Mouse (Mus musculus): ENCODE measurements around the gene Prepl. TPM values are rescaled to one million over a fixed set of nuclear protein-coding genes. Genes with fewer than 3 reads are reported as not detected.

The Prepl gene
- polyA plus RNA-seq, 1 experiment from 2014 or later: 83.7 TPM

GRCm38 (mm10) chr17:85038311-85038710, 51.7 kb downstream of the Prepl start:
- Histone ChIP-seq H3K4me3 (ENCODE audit: low read depth, low read length) (no peak overlapping the region), H3K9ac (ENCODE audit: low read length) (no peak overlapping the region), H3K4me1 (ENCODE audit: control insufficient read depth, insufficient read depth, low read length) (no peaks in the 10 kb centered on the region), H3K9me3 (replicated peaks; ENCODE audit: control insufficient read depth, low read length) (no peaks in the 10 kb centered on the region), H3K4me2 (ENCODE audit: low read length) (no peak overlapping the region), H3K27me3 (replicated peaks; ENCODE audit: control insufficient read depth, insufficient read depth, low read length) (no peaks in the 10 kb centered on the region), H3K27ac (ENCODE audit: low read depth, low read length) (no peak overlapping the region), H3K36me3 (ENCODE audit: control insufficient read depth, insufficient read depth, low read length) (no peaks in the 10 kb centered on the region)
- ATAC-seq (no peak), DNase-seq (ENCODE audit: low spot score) (no peak)
- WGBS: 81% methylated on average over 4 of the region's 4 CpGs

GRCm38 (mm10) chr17:85037855-85038254, 52.2 kb downstream of the Prepl start:
- Histone ChIP-seq H3K9me3 (replicated peaks; ENCODE audit: control insufficient read depth, low read length) (no peaks in the 10 kb centered on the region), H3K27me3 (replicated peaks; ENCODE audit: control insufficient read depth, insufficient read depth, low read length) (no peaks in the 10 kb centered on the region), H3K4me2 (ENCODE audit: low read length) (no peak overlapping the region), H3K4me1 (ENCODE audit: control insufficient read depth, insufficient read depth, low read length) (no peaks in the 10 kb centered on the region), H3K9ac (ENCODE audit: low read length) (no peak overlapping the region), H3K36me3 (ENCODE audit: control insufficient read depth, insufficient read depth, low read length) (no peaks in the 10 kb centered on the region), H3K4me3 (ENCODE audit: low read depth, low read length) (no peak overlapping the region), H3K27ac (ENCODE audit: low read depth, low read length) (no peak overlapping the region)
- DNase-seq (ENCODE audit: low spot score) (no peak), ATAC-seq (no peak)
- 84% methylated on average over 5 of the region's 5 CpGs for WGBS

GRCm38 (mm10) chr17:85034068-85034467, 56.0 kb downstream of the Prepl start:
- Histone ChIP-seq H3K4me1 (ENCODE audit: control insufficient read depth, insufficient read depth, low read length) (no peaks in the 10 kb centered on the region), H3K4me2 (ENCODE audit: low read length) (no peak overlapping the region), H3K9me3 (replicated peaks; ENCODE audit: control insufficient read depth, low read length) (no peaks in the 10 kb centered on the region), H3K9ac (ENCODE audit: low read length) (no peak overlapping the region), H3K4me3 (ENCODE audit: low read depth, low read length) (no peak overlapping the region), H3K36me3 (ENCODE audit: control insufficient read depth, insufficient read depth, low read length) (no peaks in the 10 kb centered on the region), H3K27ac (ENCODE audit: low read depth, low read length) (no peak overlapping the region), H3K27me3 (replicated peaks; ENCODE audit: control insufficient read depth, insufficient read depth, low read length) (no peaks in the 10 kb centered on the region)
- 0 out of 2 replicates have a peak, but pooled peaks have one; percentile 23 for ATAC-seq
- DNase-seq (ENCODE audit: low spot score): peak; percentile 7
- WGBS: 67% methylated on average over 11 of the region's 11 CpGs

- WGBS: 85% methylated on average over 3 of the region's 3 CpGs
- Histone ChIP-seq H3K36me3 (ENCODE audit: control insufficient read depth, insufficient read depth, low read length) (no peaks in the 10 kb centered on the region), H3K4me2 (ENCODE audit: low read length) (no peak overlapping the region), H3K4me3 (ENCODE audit: low read depth, low read length) (no peak overlapping the region), H3K9me3 (replicated peaks; ENCODE audit: control insufficient read depth, low read length) (no peaks in the 10 kb centered on the region), H3K9ac (ENCODE audit: low read length) (no peak overlapping the region), H3K4me1 (ENCODE audit: control insufficient read depth, insufficient read depth, low read length) (0 out of 2 replicates have a peak, but pooled peaks cover 2% of the 10 kb centered on the region), H3K27ac (ENCODE audit: low read depth, low read length) (no peak overlapping the region), H3K27me3 (replicated peaks; ENCODE audit: control insufficient read depth, insufficient read depth, low read length) (no peaks in the 10 kb centered on the region)
- ATAC-seq (no peak), DNase-seq (ENCODE audit: low spot score) (no peak)
These were observed 57.0 kb downstream of the Prepl start for GRCm38 (mm10) chr17:85033087-85033486.

- ATAC-seq: no peak
- Histone ChIP-seq H3K4me2 (ENCODE audit: low read length) (no peak overlapping the region), H3K27ac (ENCODE audit: low read depth, low read length) (no peak overlapping the region), H3K4me3 (ENCODE audit: low read depth, low read length) (no peak overlapping the region), H3K9me3 (replicated peaks; ENCODE audit: control insufficient read depth, low read length) (no peaks in the 10 kb centered on the region), H3K4me1 (ENCODE audit: control insufficient read depth, insufficient read depth, low read length) (0 out of 2 replicates have a peak, but pooled peaks cover 2% of the 10 kb centered on the region), H3K27me3 (replicated peaks; ENCODE audit: control insufficient read depth, insufficient read depth, low read length) (no peaks in the 10 kb centered on the region), H3K9ac (ENCODE audit: low read length) (no peak overlapping the region), H3K36me3 (ENCODE audit: control insufficient read depth, insufficient read depth, low read length) (no peaks in the 10 kb centered on the region)
- 77% methylated on average over 5 of the region's 5 CpGs for WGBS
- DNase-seq (ENCODE audit: low spot score): no peak
These were observed 59.4 kb downstream of the Prepl start for GRCm38 (mm10) chr17:85030651-85031050.

- Histone ChIP-seq H3K27ac (ENCODE audit: low read depth, low read length) (no peak overlapping the region), H3K36me3 (ENCODE audit: control insufficient read depth, insufficient read depth, low read length) (no peaks in the 10 kb centered on the region), H3K9me3 (replicated peaks; ENCODE audit: control insufficient read depth, low read length) (no peaks in the 10 kb centered on the region), H3K9ac (ENCODE audit: low read length) (no peak overlapping the region), H3K4me2 (ENCODE audit: low read length) (no peak overlapping the region), H3K4me3 (ENCODE audit: low read depth, low read length) (no peak overlapping the region), H3K4me1 (ENCODE audit: control insufficient read depth, insufficient read depth, low read length) (0 out of 2 replicates have a peak, but pooled peaks cover 2% of the 10 kb centered on the region), H3K27me3 (replicated peaks; ENCODE audit: control insufficient read depth, insufficient read depth, low read length) (no peaks in the 10 kb centered on the region)
- ATAC-seq: no peak
- DNase-seq (ENCODE audit: low spot score): no peak
- 94% methylated on average over 10 of the region's 10 CpGs for WGBS
These were observed 61.2 kb downstream of the Prepl start for GRCm38 (mm10) chr17:85028797-85029196.

GRCm38 (mm10) chr17:85028093-85028739, 61.8 kb downstream of the Prepl start, which contains the start of gene Slc3a1:
Slc3a1 (plus strand) TSS chr17:85028376.
- 80% methylated on average over 20 of the region's 20 CpGs for WGBS
- no peak for ATAC-seq

GRCm38 (mm10) chr17:85027247-85027646, 62.8 kb downstream of the Prepl start:
- 86% methylated on average over 3 of the region's 3 CpGs for WGBS
- no peak for ATAC-seq
- Histone ChIP-seq H3K27ac (ENCODE audit: low read depth, low read length) (no peak overlapping the region), H3K36me3 (ENCODE audit: control insufficient read depth, insufficient read depth, low read length) (no peaks in the 10 kb centered on the region), H3K9me3 (replicated peaks; ENCODE audit: control insufficient read depth, low read length) (no peaks in the 10 kb centered on the region), H3K27me3 (replicated peaks; ENCODE audit: control insufficient read depth, insufficient read depth, low read length) (no peaks in the 10 kb centered on the region), H3K4me1 (ENCODE audit: control insufficient read depth, insufficient read depth, low read length) (0 out of 2 replicates have a peak, but pooled peaks cover 2% of the 10 kb centered on the region), H3K4me2 (ENCODE audit: low read length) (no peak overlapping the region), H3K4me3 (ENCODE audit: low read depth, low read length) (no peak overlapping the region), H3K9ac (ENCODE audit: low read length) (no peak overlapping the region)
- no peak for DNase-seq (ENCODE audit: low spot score)

More at GRCm38 (mm10) chr17:85028093-85028739, 61.8 kb downstream of the Prepl start, which contains the start of gene Slc3a1:
- Histone ChIP-seq H3K4me2 (ENCODE audit: low read length) (no peak within 1 kb of the TSS), H3K27me3 (replicated peaks; ENCODE audit: control insufficient read depth, insufficient read depth, low read length) (no peaks in the 10 kb centered on the region), H3K27ac (ENCODE audit: low read depth, low read length) (no peak within 1 kb of the TSS), H3K36me3 (ENCODE audit: control insufficient read depth, insufficient read depth, low read length) (no peaks in the 10 kb centered on the region), H3K9ac (ENCODE audit: low read length) (no peak within 1 kb of the TSS), H3K9me3 (replicated peaks; ENCODE audit: control insufficient read depth, low read length) (no peaks in the 10 kb centered on the region), H3K4me3 (ENCODE audit: low read depth, low read length) (no peak within 1 kb of the TSS), H3K4me1 (ENCODE audit: control insufficient read depth, insufficient read depth, low read length) (0 out of 2 replicates have a peak, but pooled peaks cover 2% of the 10 kb centered on the region)
- DNase-seq (ENCODE audit: low spot score): no peak

GRCm38 (mm10) chr17:85026436-85026835, 63.6 kb downstream of the Prepl start:
- ATAC-seq: no peak
- DNase-seq (ENCODE audit: low spot score): no peak
- Histone ChIP-seq H3K36me3 (ENCODE audit: control insufficient read depth, insufficient read depth, low read length) (no peaks in the 10 kb centered on the region), H3K4me2 (ENCODE audit: low read length) (no peak overlapping the region), H3K4me3 (ENCODE audit: low read depth, low read length) (no peak overlapping the region), H3K4me1 (ENCODE audit: control insufficient read depth, insufficient read depth, low read length) (0 out of 2 replicates have a peak, but pooled peaks cover 2% of the 10 kb centered on the region), H3K9me3 (replicated peaks; ENCODE audit: control insufficient read depth, low read length) (no peaks in the 10 kb centered on the region), H3K9ac (ENCODE audit: low read length) (no peak overlapping the region), H3K27ac (ENCODE audit: low read depth, low read length) (no peak overlapping the region), H3K27me3 (replicated peaks; ENCODE audit: control insufficient read depth, insufficient read depth, low read length) (no peaks in the 10 kb centered on the region)
- 93% methylated on average over 6 of the region's 6 CpGs for WGBS
